Mouse (Mus musculus): Measurements from ENCODE around the gene Ppargc1a.

Gene Ppargc1a

DNA sequence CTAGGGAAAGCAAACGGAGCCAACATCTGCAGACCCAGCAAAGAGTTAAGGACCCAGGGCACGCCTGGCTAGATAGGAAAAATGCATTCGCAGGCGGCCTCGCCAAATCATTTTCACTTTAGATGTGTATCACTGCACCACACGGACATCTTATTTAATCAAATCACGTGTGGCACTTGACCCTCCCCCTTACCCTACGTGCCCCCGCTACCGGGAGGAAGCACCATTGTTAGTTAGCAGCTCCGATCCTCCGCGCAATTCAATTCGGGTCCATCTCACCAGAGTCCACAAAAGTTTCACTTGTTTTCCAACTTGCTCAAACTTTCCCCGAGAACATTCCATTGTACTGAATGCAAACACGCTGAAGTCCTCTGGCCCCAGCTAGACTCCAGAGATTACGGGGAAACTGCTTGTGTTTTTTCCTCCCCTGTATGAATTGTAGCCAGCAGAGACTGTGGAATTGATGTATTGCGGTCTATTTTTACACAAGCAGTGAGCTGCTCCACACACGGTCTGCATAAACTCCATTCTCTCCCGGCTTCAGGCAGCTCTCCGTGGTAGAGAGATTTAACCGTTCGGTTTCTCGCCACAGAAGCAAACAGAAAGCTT lies 14.9 kb downstream of the Ppargc1a start:
- peak; percentile 33 for DNase-seq (ENCODE audit: low spot score)

- DNase-seq (ENCODE audit: low spot score), result no peak
Observed at GRCm38 (mm10) chr5:51551852-51552482, 15.6 kb downstream of the Ppargc1a start.

- no peak for DNase-seq (ENCODE audit: low spot score)
Observed at GRCm38 (mm10) chr5:51547442-51548035, 20.0 kb downstream of the Ppargc1a start.

DNA sequence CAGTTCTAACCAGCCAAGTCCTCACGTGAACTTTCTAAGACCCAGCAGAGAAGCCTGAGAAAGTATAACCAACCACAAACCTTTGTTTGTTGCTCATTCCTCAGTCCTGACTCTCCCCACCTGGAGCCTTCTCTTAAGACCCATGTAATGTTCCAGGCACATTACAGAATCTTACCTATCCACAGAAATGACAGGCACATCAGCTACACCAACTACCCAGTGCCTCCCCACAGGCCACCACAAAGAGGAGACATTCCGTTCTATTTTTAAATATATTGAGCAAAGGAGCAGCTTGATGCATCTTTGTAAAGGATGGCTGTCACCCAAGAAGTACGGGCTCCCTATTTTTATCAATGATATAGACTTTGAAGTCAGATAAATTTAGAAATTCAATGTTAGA lies 20.7 kb downstream of the Ppargc1a start:
- DNase-seq (ENCODE audit: low spot score), result no peak

DNA sequence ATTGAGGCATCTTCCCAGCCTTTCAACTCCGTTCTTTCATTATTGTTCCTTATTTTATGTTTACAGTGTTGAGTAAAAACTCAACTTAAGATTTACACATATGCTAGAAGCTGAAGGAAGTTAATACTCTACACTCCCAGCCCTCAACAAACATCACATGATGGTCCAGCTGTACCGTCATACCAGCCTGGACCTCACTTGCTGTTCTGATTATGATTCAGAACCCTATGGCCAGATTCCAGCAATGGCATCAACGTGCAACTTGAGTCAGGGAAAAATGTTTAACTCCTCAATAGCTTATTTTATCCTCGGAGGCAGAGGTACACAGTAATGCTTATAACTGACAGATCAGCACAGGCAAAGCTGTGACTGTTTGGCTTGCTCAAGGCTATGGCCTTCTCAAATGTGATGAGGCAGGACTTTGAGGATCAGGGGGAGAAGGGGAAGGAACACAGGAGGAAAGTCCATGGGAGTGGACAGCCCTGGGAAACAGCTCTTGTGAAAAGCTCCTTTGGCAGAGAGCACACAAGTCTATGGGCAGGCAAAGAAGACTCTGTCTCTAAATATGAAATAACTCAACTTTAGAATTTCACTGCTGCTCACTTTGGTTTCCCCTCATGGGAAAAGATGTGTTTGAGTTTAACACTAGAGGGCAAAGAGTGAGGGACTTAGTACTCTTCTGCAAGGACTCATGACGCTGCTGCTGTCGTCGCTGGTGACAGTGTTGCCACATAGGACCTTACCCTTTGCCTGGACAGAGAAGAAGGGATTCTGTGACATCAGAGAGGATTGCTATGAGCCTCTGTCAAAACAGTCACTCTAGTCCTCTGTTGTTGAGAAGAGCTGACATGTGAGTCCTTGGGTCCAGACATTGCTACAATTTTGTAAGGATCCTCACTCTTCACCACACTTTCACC lies 22.1 kb downstream of the Ppargc1a start:
- DNase-seq (ENCODE audit: low spot score), result no peak

GRCm38 (mm10) chr5:51544141-51544735 lies 23.3 kb downstream of the Ppargc1a start:
- no peak for DNase-seq (ENCODE audit: low spot score)

DNA sequence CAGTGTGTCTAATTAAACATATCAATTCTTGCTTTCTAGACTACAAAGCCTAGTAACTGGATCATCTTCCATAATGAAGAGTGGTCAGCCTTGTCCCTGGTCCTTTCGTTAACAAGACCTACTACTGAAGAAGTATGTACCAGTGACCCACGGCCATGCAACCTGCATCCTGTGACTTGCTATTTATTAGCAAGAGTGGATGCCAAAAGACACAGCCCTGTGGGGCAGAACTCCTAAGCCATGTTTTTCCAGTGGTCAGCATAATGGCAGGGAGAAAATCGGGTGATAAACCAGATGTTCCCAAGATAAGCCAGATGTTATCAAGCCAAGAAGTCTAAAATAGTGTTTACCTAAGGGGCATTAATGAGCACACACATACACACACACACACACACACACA lies 26.0 kb downstream of the Ppargc1a start:
- DNase-seq (ENCODE audit: low spot score), result no peak

- DNase-seq (ENCODE audit: low spot score), result no peak
Observed at GRCm38 (mm10) chr5:51540816-51541215, 26.7 kb downstream of the Ppargc1a start.

DNA sequence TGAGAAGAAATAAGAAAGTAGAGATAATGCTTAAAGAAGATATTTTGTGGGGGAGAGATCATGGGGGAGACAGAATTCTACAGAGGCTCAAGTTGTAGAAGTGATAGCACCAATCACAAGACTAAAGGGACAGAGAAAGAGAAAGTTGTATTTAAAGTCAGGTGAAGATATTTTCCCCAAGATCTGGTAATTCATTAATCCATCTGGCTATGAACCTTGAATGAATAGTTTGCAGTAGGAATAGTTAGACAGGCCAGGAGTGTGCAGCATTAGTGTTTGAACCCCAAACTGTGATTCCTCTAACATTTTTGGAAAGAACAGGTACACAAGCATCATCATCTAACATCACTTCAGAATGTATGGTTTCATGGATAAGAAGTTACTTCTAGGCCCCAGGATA lies 28.0 kb downstream of the Ppargc1a start:
- DNase-seq (ENCODE audit: low spot score), result no peak

- no peak for DNase-seq (ENCODE audit: low spot score)
Observed at GRCm38 (mm10) chr5:51538319-51538718, 29.2 kb downstream of the Ppargc1a start.

DNA sequence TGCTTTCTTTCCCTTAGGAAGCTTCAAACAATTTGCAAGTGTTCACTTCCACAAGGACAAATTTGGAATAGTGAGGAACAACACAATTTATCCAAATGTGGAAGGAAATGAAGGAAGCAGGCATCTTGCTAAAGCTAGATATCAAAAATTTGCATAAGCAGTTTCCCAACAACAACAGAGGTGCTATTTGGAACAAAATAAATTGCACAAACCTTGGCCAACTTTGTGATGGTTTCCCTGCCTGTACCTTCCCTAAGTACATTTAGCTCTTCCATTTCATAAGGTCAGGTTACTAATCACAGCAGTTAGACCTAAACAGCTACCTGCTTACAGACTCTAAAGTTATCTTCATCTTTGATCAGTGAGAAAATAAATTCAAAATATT lies 29.9 kb downstream of the Ppargc1a start:
- no peak for DNase-seq (ENCODE audit: low spot score)

GRCm38 (mm10) chr5:51537009-51537645 lies 30.4 kb downstream of the Ppargc1a start:
- DNase-seq (ENCODE audit: low spot score), result no peak

DNA sequence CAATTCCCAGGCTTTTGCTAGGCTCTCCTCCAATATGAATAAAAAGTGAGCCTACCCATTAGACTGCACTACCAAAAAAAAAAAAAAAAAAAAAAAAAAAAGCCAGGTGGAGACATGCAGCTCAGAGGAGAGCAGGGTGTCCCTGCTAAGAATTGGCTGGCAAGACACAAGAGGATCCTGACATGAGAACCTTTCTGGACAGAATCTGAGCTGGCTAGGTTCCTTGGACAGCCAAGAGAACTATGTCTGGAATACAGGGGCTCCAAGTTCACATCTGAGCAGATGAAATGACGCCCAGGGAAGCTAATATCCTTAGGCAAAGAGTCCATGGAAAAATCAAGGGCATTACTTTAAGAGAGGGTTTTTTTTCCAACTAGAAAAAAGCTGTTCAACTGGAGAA lies 33.1 kb downstream of the Ppargc1a start:
- no peak for DNase-seq (ENCODE audit: low spot score)

DNA sequence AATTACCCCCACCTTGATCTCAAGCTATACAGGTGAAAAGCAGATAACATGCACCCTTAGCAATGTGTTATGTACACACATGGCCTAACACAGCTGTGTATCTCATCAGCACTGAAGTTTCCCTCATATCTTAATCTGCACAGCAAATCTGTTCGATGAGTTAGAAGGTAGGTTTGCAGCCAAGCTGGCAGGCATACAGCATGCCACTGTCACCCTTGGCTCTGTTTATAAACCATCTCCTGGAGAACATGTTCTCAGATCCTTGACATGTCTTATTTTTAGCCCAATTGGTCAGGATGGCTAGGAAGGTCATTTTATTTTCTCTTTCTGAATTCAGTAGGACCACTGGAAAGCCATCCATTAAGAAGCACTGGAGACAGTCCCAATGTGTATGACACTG lies 36.2 kb downstream of the Ppargc1a start:
- no peak for DNase-seq (ENCODE audit: low spot score)

DNA sequence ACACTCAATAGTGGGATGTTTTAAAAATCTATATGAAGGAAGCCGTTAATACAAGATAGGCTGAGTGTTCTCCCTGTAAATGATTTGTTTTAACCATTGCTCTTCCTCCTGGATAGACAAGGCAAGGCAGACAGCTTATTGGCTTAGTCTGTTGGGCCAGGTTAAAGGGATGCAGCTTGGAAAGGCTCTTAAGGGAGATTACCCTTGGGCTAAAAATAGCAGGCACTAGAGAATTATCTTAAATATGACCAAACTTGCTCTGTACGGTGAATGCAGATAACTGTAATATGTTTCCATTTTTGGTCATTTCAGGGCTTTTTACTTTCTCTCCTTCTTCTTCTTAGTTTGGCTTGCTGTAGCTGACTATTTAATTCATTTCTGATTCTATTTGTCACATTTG lies 38.1 kb downstream of the Ppargc1a start:
- DNase-seq (ENCODE audit: low spot score), result no peak

GRCm38 (mm10) chr5:51528165-51528498 lies 39.4 kb downstream of the Ppargc1a start:
- no peak for DNase-seq (ENCODE audit: low spot score)

- DNase-seq (ENCODE audit: low spot score), result no peak
Observed at GRCm38 (mm10) chr5:51527498-51528164, 39.9 kb downstream of the Ppargc1a start.

- DNase-seq (ENCODE audit: low spot score), result no peak
Observed at GRCm38 (mm10) chr5:51525858-51526257, 41.7 kb downstream of the Ppargc1a start.

DNA sequence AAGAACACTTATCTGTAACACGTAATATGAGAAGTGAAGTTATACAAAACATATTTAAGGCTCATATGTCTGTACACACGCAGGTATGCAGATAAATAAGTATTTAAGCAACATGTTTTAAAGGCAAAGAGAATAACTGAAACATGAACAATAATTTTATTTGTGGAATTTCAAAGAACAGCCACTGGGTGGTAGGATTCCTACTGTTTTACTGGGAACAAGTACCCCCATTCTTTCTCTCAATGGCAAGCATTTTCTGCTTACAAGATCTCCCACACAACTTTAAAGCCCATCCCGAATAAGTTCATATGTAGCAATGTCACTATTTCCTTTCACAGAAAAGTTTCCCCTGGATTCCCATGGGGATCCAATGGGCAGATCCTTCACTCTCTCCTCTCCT lies 46.7 kb downstream of the Ppargc1a start:
- no peak for DNase-seq (ENCODE audit: low spot score)

- DNase-seq (ENCODE audit: low spot score), result no peak
Observed at GRCm38 (mm10) chr5:51517440-51518187, 49.9 kb downstream of the Ppargc1a start.

DNA sequence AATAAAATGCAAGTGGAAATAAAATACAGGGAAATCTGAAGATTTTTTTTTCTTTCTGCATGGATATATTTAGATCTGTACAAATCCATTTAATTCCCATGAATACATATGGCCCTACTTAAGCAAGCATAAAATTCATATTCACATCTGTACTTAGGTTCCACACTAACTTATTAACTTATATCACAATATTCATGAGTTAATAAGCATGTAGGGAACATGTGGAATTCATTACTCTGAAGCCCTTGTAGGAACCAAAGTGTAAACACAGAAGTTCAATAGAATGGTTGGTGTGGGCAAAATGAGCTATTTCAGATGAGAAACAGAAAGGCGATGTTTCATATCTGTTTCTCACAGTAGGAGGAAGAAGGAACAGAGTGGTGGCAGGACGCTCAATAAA lies 62.9 kb downstream of the Ppargc1a start:
- no peak for DNase-seq (ENCODE audit: low spot score)

All from ovary, adult 18-20 months (tissue).